Mouse (Mus musculus) embryonic facial prominence, embryonic 14.5 days (tissue): ENCODE measurements around the gene Atf3. TPM values are rescaled to one million over a fixed set of nuclear protein-coding genes. Genes with fewer than 3 reads are reported as not detected.

Experiments used
- ATAC-seq: fragments of 200-750 bp; cut with Nextera tagmentation; 2 replicates; pipeline ENCODE4 v1.8.0; 2017; ENCODE audit warnings: low read depth, moderate number of reproducible peaks, moderate TSS enrichment
- DNase-seq: peaks from one replicate; pipeline ENCODE4 v3.0.0-alpha.2; 2015; ENCODE audit warnings: low spot score
- H3K27ac ChIP-seq: fragments of 300-500 bp; sonication (generic); replicated peaks from 2 replicates; pipeline ENCODE4 v1.5.1; 2014; ENCODE audit warnings: low read depth, mild to moderate bottlenecking, low read length, moderate library complexity
- H3K27me3 ChIP-seq: fragments of 300-500 bp; sonication (generic); replicated peaks from 2 replicates; pipeline ENCODE4 v1.6.1; 2014; ENCODE audit warnings: low read length; ENCODE audit not compliant: control insufficient read depth, insufficient read depth
- H3K36me3 ChIP-seq: fragments of 300-500 bp; sonication (generic); 2 replicates; pipeline ENCODE4 v1.6.1; 2014; ENCODE audit warnings: low read length, mixed read lengths; ENCODE audit not compliant: control insufficient read depth, insufficient read depth
- H3K4me1 ChIP-seq: fragments of 300-500 bp; sonication (generic); 2 replicates; pipeline ENCODE4 v1.6.1; 2014; ENCODE audit warnings: antibody characterized with exemption, low read length; ENCODE audit not compliant: control insufficient read depth, insufficient read depth
- H3K4me2 ChIP-seq: fragments of 300-500 bp; sonication (generic); 2 replicates; pipeline ENCODE4 v1.6.1; 2014; ENCODE audit warnings: low read depth, mild to moderate bottlenecking, low read length, moderate library complexity, mixed read lengths
- H3K4me3 ChIP-seq: fragments of 300-500 bp; sonication (generic); 2 replicates; pipeline ENCODE4 v1.5.1; 2014; ENCODE audit warnings: low read depth, mild to moderate bottlenecking, low read length
- H3K9ac ChIP-seq: fragments of 300-500 bp; sonication (generic); 2 replicates; pipeline ENCODE4 v1.6.1; 2014; ENCODE audit warnings: low read depth, mild to moderate bottlenecking, low read length, moderate library complexity, mixed read lengths
- H3K9me3 ChIP-seq: fragments of 300-500 bp; sonication (generic); 2 replicates; pipeline ENCODE4 v1.6.1; 2016; ENCODE audit warnings: low read length; ENCODE audit not compliant: control insufficient read depth
- WGBS: fragments of 180-500 bp; shearing (Covaris S2); extraction: QIAGEN DNeasy Blood & Tissue Kit; methylation state at CpG from one replicate; pipeline ENCODE4 v1.1.7; 2014; 5-methylcytosine and 5-hydroxymethylcytosine counted together
- polyA plus RNA-seq: library from polyadenylated mRNA; unstranded; fragments of >200 nt; fragmentation: Nextera tagmentation; extraction: Ambion mirVana; gene quantifications from 2 replicates; pipeline ENCODE4 v1.2.1, GENCODE M21; 2014

Gene Atf3
- polyA plus RNA-seq, 1 experiment from 2014 or later: 4.3 TPM

DNA sequence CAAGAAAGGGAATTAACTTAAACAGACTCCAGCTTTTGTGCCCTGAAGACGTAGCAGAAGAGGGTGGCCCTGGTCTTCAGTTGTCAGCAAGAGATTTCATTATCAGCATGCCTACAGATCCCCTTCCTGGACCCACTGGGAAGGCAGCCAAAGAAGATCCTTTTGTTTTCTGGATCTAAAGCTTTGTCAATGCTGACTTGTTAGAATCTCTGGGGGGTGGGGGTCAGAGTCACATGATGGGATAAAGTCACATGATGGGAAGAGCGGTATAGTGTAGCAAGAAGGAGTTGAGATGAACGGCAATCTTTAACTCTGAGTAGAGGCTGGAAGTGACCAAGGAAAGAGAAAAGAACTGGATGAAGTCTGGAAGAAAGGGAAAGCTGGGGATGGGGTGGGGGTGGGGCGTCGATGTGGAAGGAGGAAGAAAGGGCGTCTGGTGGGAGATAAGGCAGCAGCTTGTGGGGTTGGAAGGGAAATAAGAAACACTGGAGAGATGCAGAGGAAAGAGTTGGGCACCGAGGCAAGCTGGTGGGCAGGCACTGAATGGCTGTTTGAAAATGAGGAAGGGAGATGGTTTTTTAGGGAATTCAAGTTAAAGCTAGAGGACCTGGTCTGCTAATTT is 78.9 kb downstream of the Atf3 start:
- no peak overlapping the region for H3K4me3 ChIP-seq
- DNase-seq (no peak), ATAC-seq (no peak)
- WGBS: 64% methylated on average over 7 of the region's 7 CpGs
- no peaks in the 10 kb centered on the region for H3K36me3 ChIP-seq
- H3K27me3 ChIP-seq: no peaks in the 10 kb centered on the region
- no peak overlapping the region for H3K9ac ChIP-seq
- no peak overlapping the region for H3K4me2 ChIP-seq
- H3K4me1 ChIP-seq: no peaks in the 10 kb centered on the region
- no peaks in the 10 kb centered on the region for H3K9me3 ChIP-seq
- H3K27ac ChIP-seq: no peak overlapping the region

DNA sequence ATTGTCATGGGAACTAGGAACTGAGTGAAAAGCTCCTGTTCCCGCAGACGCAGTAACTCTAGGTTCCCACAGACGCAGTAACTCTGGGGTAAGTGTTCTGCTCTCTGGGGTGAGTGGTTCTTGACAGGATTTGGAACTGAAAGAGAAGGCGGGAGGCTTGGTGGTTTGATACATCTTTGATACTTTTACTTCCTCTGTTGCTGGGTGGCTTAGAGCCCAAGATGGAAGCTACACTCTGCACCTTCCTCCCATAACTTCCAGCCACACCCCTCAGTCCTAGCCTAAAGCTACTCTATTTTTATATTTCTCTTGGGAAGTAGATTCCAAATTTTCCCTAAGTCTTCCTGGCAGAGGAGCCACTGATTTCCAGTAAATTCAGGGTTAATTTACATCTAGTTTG is 79.4 kb downstream of the Atf3 start:
- no peaks in the 10 kb centered on the region for H3K36me3 ChIP-seq
- H3K4me3 ChIP-seq: no peak overlapping the region
- no peak overlapping the region for H3K9ac ChIP-seq
- ATAC-seq: no peak
- H3K27me3 ChIP-seq: no peaks in the 10 kb centered on the region
- H3K4me2 ChIP-seq: no peak overlapping the region
- no peaks in the 10 kb centered on the region for H3K9me3 ChIP-seq
- DNase-seq: no peak
- WGBS: 91% methylated on average over 4 of the region's 4 CpGs
- H3K27ac ChIP-seq: no peak overlapping the region
- no peaks in the 10 kb centered on the region for H3K4me1 ChIP-seq

DNA sequence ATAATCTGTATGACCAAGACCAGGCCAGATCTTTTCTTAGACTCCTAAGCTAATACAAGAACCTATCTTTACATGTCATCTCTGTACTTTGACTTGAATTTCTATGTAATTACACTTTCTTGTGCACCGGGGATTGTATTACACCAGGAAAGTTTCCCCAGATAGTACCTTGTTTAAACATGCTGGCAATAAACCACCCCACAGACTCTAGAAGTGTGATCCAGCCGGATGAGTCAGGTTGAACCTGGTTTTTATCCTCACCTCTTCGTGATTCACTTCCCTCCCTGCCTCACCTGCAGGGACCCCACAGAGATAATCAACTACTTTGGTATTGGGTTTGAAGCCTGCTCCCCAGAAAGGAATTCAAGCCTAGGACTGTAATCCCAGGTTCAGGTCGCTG is 82.4 kb downstream of the Atf3 start:
- ATAC-seq: no peak
- WGBS: 41% methylated on average over 4 of the region's 4 CpGs
- H3K27me3 ChIP-seq: no peaks in the 10 kb centered on the region

DNA sequence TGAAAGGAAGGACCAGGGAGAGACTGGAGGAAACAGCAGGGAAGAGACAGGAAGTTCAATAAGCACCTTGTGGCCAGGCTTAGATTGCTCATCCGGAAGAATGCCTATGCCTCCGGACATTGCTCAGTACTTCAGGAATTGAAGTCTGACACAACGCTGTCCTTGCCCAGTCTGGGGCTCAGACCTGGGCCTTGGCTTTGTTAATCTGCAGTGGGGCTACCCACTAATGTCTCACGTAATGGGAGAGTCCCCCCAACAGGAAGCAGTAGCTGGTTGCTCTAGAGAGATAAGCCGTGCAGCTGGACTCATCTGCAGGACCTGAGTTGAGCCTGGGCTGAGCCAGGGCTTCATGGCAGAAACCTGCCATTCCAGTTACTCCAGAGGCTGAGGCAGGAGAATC is 84.9 kb downstream of the Atf3 start:
- no peaks in the 10 kb centered on the region for H3K4me1 ChIP-seq
- no peaks in the 10 kb centered on the region for H3K27me3 ChIP-seq
- no peak overlapping the region for H3K4me2 ChIP-seq
- no peak overlapping the region for H3K9ac ChIP-seq
- H3K36me3 ChIP-seq: no peaks in the 10 kb centered on the region
- H3K4me3 ChIP-seq: no peak overlapping the region
- ATAC-seq (no peak), DNase-seq (no peak)
- 65% methylated on average over 5 of the region's 5 CpGs for WGBS
- peaks cover 11% of the 10 kb centered on the region; the same call in 1 of the 2 replicates for H3K9me3 ChIP-seq
- H3K27ac ChIP-seq: no peak overlapping the region

More for the DNA sequence above, 82.4 kb downstream of the Atf3 start:
- no peak overlapping the region for H3K27ac ChIP-seq
- H3K4me3 ChIP-seq: no peak overlapping the region
- H3K36me3 ChIP-seq: no peaks in the 10 kb centered on the region
- DNase-seq: peak; percentile 39
- no peaks in the 10 kb centered on the region for H3K9me3 ChIP-seq
- no peak overlapping the region for H3K4me2 ChIP-seq
- no peak overlapping the region for H3K9ac ChIP-seq
- H3K4me1 ChIP-seq: no peaks in the 10 kb centered on the region

DNA sequence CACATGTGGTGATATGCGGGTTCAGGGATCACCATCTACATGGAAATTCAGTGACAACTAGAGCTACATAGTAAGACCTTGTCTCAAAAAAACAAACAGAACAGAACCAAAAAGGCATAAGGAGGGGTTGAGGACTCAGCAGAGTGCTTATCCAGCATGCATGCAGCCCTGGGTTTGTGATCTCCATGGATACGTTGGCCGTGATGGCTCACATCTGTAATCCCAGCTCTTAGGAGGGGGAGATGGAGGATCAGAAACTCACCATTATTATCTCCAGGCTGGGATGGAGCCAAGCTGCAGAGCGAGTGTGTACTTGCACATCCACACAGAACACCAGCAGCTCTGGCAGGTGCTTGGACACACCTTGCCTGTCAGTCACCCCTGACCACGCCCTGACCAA is 85.6 kb downstream of the Atf3 start:
- ATAC-seq (0 out of 2 replicates have a peak, but pooled peaks have one; percentile 33), DNase-seq (peak; percentile 43)
- Histone ChIP-seq H3K27ac (no peak overlapping the region), H3K36me3 (no peaks in the 10 kb centered on the region), H3K4me2 (no peak overlapping the region), H3K9ac (no peak overlapping the region), H3K27me3 (no peaks in the 10 kb centered on the region), H3K4me3 (no peak overlapping the region), H3K9me3 (peaks cover 11% of the 10 kb centered on the region; the same call in 1 of the 2 replicates), H3K4me1 (no peaks in the 10 kb centered on the region)
- 54% methylated on average over 5 of the region's 5 CpGs for WGBS

DNA sequence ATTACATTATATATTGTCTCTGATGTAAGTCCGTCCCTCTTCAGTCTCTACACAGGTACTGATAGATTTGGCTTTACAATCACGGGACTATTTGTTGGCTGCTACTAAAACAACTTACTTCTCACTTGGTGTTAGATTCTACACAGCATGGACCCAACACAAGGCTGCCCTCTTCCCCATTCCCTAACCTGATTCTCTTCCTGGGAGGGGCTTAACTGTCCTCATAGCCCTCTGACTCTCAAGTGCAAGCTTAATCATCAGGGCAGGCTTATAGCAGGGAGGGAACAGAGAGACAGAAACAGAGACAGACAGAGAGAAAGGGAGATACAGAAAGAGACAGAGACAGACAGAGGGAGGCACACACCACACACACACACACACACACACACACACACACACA is 86.1 kb downstream of the Atf3 start:
- no peaks in the 10 kb centered on the region for H3K4me1 ChIP-seq
- DNase-seq (no peak), ATAC-seq (no peak)
- H3K4me3 ChIP-seq: no peak overlapping the region
- no peaks in the 10 kb centered on the region for H3K27me3 ChIP-seq
- no peak overlapping the region for H3K27ac ChIP-seq
- H3K9me3 ChIP-seq: peaks cover 11% of the 10 kb centered on the region; the same call in 1 of the 2 replicates
- 96% methylated on average over 2 of the region's 2 CpGs for WGBS
- no peak overlapping the region for H3K9ac ChIP-seq
- no peak overlapping the region for H3K4me2 ChIP-seq
- no peaks in the 10 kb centered on the region for H3K36me3 ChIP-seq

DNA sequence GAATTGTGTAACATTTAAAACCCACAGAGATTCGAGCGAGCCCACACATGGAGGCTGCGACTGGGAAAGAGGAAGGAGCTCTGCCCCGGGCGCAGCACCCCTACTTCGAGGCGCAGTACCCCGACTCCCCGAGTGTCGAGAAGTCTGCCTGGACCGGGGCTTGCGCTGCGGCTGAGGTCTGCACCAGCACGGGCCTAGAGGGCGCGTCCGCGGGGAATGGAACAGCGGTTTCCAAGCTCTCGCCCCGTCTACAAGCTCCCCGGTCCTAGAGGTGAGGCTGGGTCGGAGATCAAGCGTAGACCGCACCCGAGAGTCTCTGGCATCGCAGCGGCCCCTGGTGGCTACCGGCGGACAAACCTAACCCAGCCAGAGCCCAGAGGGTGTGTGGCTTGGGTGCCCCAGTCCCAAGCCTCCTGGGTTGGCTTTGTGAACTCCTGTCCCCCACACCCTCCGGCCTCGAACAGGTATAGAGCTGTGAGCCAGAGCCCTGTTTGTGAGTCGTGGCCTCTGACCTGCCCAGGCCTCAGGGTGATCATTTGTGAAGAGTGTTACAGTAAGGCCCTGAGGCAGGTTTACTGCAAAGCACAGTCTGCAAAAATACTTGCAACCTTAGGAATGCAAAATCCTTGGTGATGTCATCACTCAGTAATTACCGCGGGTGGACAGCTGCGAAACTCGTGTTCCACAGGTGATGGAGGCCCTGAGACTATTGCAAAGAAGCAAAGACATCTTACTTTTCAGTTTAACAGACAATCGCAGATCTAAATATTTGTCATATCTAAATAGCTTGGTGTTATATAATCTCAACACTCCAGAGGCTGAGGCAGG is 91.8 kb downstream of the Atf3 start:
- no peaks in the 10 kb centered on the region for H3K36me3 ChIP-seq
- H3K27ac ChIP-seq: no peak overlapping the region
- peaks cover 11% of the 10 kb centered on the region; the same call in 1 of the 2 replicates for H3K9me3 ChIP-seq
- peak overlapping the region; percentile 51 for H3K9ac ChIP-seq
- H3K4me2 ChIP-seq: peak overlapping the region; percentile 68
- 0 out of 2 replicates have a peak, but pooled peaks cover 3% of the 10 kb centered on the region for H3K4me1 ChIP-seq
- WGBS: 16% methylated on average over 35 of the region's 38 CpGs
- peak overlapping the region; percentile 37 for H3K4me3 ChIP-seq
- DNase-seq: peak; percentile 57
- ATAC-seq: peak; percentile 91
- 0 out of 2 replicates have a peak, but pooled peaks cover 4% of the 10 kb centered on the region for H3K27me3 ChIP-seq

GRCm38 (mm10) chr1:191124288-191124687 is 93.6 kb downstream of the Atf3 start:
- WGBS: 65% methylated on average over 4 of the region's 4 CpGs
- H3K9ac ChIP-seq: no peak overlapping the region
- no peak for ATAC-seq

More at GRCm38 (mm10) chr1:191124288-191124687, 93.6 kb downstream of the Atf3 start:
- no peak for DNase-seq
- H3K27ac ChIP-seq: no peak overlapping the region
- 0 out of 2 replicates have a peak, but pooled peaks cover 4% of the 10 kb centered on the region for H3K27me3 ChIP-seq
- H3K9me3 ChIP-seq: peaks cover under 1% of the 10 kb centered on the region; the same call in 1 of the 2 replicates
- H3K4me1 ChIP-seq: 0 out of 2 replicates have a peak, but pooled peaks cover 3% of the 10 kb centered on the region
- H3K36me3 ChIP-seq: no peaks in the 10 kb centered on the region
- H3K4me3 ChIP-seq: no peak overlapping the region
- H3K4me2 ChIP-seq: no peak overlapping the region
